Mouse (Mus musculus): Measurements from ENCODE around the gene Fam155a.

DNA sequence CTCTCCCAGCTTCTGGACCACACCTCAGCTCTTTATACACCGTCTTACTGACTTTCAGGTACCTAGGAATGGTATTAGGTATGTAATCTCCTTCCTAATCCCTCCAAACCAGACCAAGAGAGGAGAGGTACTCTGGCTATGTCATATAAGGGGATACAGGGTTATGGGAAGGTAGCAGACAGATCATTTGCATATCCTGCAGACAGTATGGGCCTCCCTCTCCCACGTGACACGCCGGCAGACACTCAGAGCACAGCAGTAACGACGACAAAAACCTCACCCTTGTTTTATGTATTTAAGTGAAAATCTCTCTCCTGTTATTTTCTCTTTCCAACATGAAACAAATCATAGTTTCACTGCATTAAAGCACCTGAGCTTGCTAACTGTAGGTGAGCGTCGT lies 496.8 kb downstream of the Fam155a start:
- TF ChIP-seq CTCF (IDR thresholded peaks at IDR 0.05; ENCODE audit: extremely low read depth, insufficient read length, insufficient replicate concordance, low read depth, low read length) (no peak), POLR2A (IDR thresholded peaks at IDR 0.05; ENCODE audit: low read depth, low read length) (no peak)
